Mouse (Mus musculus) forebrain, embryonic 10.5 days (tissue): Measurements from ENCODE around the gene Slc16a4. TPM values are rescaled to one million over a fixed set of nuclear protein-coding genes. Genes with fewer than 3 reads are reported as not detected.

Experiments used
- DNase-seq: peaks from one replicate; pipeline ENCODE4 v3.0.0-alpha.2; 2017; ENCODE audit warnings: low spot score; ENCODE audit errors: extremely low spot score
- H3K27ac ChIP-seq: fragments of 300-500 bp; sonication (generic); 2 replicates; pipeline ENCODE4 v1.5.1; 2016; ENCODE audit warnings: mild to moderate bottlenecking
- H3K27me3 ChIP-seq: fragments of 300-500 bp; sonication (generic); 2 replicates; pipeline ENCODE4 v1.6.1; 2016; ENCODE audit warnings: mild to moderate bottlenecking; ENCODE audit not compliant: poor library complexity, severe bottlenecking
- H3K36me3 ChIP-seq: fragments of 300-500 bp; sonication (generic); replicated peaks from 2 replicates; pipeline ENCODE4 v1.6.1; 2016; ENCODE audit warnings: mild to moderate bottlenecking, moderate library complexity
- H3K4me1 ChIP-seq: fragments of 300-500 bp; sonication (generic); 2 replicates; pipeline ENCODE4 v1.6.1; 2016
- H3K4me3 ChIP-seq: fragments of 300-500 bp; sonication (generic); 2 replicates; pipeline ENCODE4 v1.5.1; 2016; ENCODE audit warnings: mild to moderate bottlenecking, moderate library complexity
- H3K9me3 ChIP-seq: fragments of 300-500 bp; sonication (generic); 2 replicates; pipeline ENCODE4 v1.6.1; 2016; ENCODE audit warnings: mild to moderate bottlenecking, moderate library complexity
- WGBS: fragments of 180-500 bp; shearing (Covaris S2); methylation state at CpG from one replicate; pipeline ENCODE4 v1.1.7; 2016; 5-methylcytosine and 5-hydroxymethylcytosine counted together
- polyA plus RNA-seq: library from polyadenylated mRNA; unstranded; fragments of >200 nt; fragmentation: Nextera tagmentation; extraction: Ambion mirVana; gene quantifications from 2 replicates; pipeline ENCODE4 v1.2.1, GENCODE M21; 2016

Gene Slc16a4
- polyA plus RNA-seq: 1.9 and 2.2 TPM in 2 replicates

GRCm38 (mm10) chr3:107290764-107291381 lies at the start of gene Slc16a4:
Gene Slc16a4 (plus strand): TSS chr3:107291230.
- no peak within 1 kb of the TSS for H3K4me3 ChIP-seq
- H3K27me3 ChIP-seq: no peaks in the 10 kb centered on the region
- peaks cover 10% of the 10 kb centered on the region for H3K4me1 ChIP-seq
- H3K27ac ChIP-seq: 0 out of 2 replicates have a peak within 1 kb of the TSS, but pooled peaks have one; percentile 44
- WGBS: 30% methylated on average over 9 of the region's 9 CpGs
- no peak for DNase-seq
- peaks cover 8% of the 10 kb centered on the region; the same call in 1 of the 2 replicates for H3K36me3 ChIP-seq
- H3K9me3 ChIP-seq: no peaks in the 10 kb centered on the region

- H3K27me3 ChIP-seq: no peaks in the 10 kb centered on the region; the same call in none of the 2 replicates
- no peak overlapping the region for H3K4me3 ChIP-seq
- H3K4me1 ChIP-seq: peaks cover 19% of the 10 kb centered on the region
- no peak overlapping the region for H3K27ac ChIP-seq
- DNase-seq: peak; percentile 28
- no peaks in the 10 kb centered on the region for H3K9me3 ChIP-seq
- 39% methylated on average over 14 of the region's 14 CpGs for WGBS
- no peaks in the 10 kb centered on the region for H3K36me3 ChIP-seq
Measured at GRCm38 (mm10) chr3:107241389-107242094, 49.5 kb upstream of the Slc16a4 start.

DNA sequence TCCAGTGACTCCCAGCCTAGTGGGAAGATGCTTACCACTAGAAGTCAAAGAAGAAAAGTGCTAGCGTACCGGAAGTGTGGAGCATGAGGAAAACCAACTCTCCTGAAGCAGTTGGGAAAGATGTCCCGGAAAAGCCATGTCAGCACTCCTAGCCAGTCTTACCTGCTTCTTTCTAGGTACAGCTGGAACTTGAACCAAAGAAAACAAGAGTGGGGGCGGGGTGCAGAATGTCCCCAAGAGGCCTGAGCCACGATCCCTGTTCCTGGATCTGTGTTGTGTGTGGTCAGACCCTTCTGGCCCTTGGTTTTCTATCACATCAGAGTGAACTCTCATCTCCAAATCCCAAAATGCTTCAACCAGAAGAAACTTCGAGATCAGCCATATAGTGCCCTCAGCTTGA lies 44.2 kb upstream of the Slc16a4 start:
- H3K27me3 ChIP-seq: no peaks in the 10 kb centered on the region; the same call in none of the 2 replicates
- no peak overlapping the region for H3K4me3 ChIP-seq
- no peak for DNase-seq
- no peaks in the 10 kb centered on the region for H3K9me3 ChIP-seq
- no peak overlapping the region for H3K27ac ChIP-seq
- no peaks in the 10 kb centered on the region for H3K36me3 ChIP-seq
- peaks cover 14% of the 10 kb centered on the region for H3K4me1 ChIP-seq
- WGBS: 82% methylated on average over 6 of the region's 6 CpGs

GRCm38 (mm10) chr3:107249042-107249441 lies 42.0 kb upstream of the Slc16a4 start:
- WGBS: 64% methylated on average over 3 of the region's 3 CpGs
- H3K27ac ChIP-seq: no peak overlapping the region
- no peaks in the 10 kb centered on the region for H3K36me3 ChIP-seq
- H3K27me3 ChIP-seq: no peaks in the 10 kb centered on the region; the same call in 1 of the 2 replicates
- H3K4me1 ChIP-seq: peaks cover 10% of the 10 kb centered on the region
- no peak overlapping the region for H3K4me3 ChIP-seq
- H3K9me3 ChIP-seq: no peaks in the 10 kb centered on the region
- no peak for DNase-seq

GRCm38 (mm10) chr3:107250320-107250719 lies 40.7 kb upstream of the Slc16a4 start:
- Histone ChIP-seq H3K27ac (no peak overlapping the region), H3K4me3 (no peak overlapping the region), H3K27me3 (no peaks in the 10 kb centered on the region), H3K9me3 (no peaks in the 10 kb centered on the region), H3K4me1 (peaks cover 10% of the 10 kb centered on the region), H3K36me3 (no peaks in the 10 kb centered on the region)
- WGBS: 92% methylated on average over 2 of the region's 2 CpGs
- no peak for DNase-seq

- Histone ChIP-seq H3K27me3 (no peaks in the 10 kb centered on the region), H3K9me3 (no peaks in the 10 kb centered on the region), H3K27ac (no peak overlapping the region), H3K36me3 (no peaks in the 10 kb centered on the region), H3K4me3 (no peak overlapping the region), H3K4me1 (peaks cover 7% of the 10 kb centered on the region)
- WGBS: 83% methylated on average over 4 of the region's 4 CpGs
- no peak for DNase-seq
Measured at GRCm38 (mm10) chr3:107252035-107252434, 39.0 kb upstream of the Slc16a4 start.

GRCm38 (mm10) chr3:107253925-107254324 lies 37.1 kb upstream of the Slc16a4 start:
- Histone ChIP-seq H3K27ac (no peak overlapping the region), H3K27me3 (no peaks in the 10 kb centered on the region), H3K4me3 (no peak overlapping the region), H3K4me1 (no peaks in the 10 kb centered on the region), H3K9me3 (no peaks in the 10 kb centered on the region), H3K36me3 (no peaks in the 10 kb centered on the region)
- no peak for DNase-seq
- 89% methylated on average over 5 of the region's 5 CpGs for WGBS

- Histone ChIP-seq H3K4me3 (no peak overlapping the region), H3K4me1 (peaks cover 6% of the 10 kb centered on the region), H3K36me3 (no peaks in the 10 kb centered on the region), H3K27ac (no peak overlapping the region), H3K9me3 (no peaks in the 10 kb centered on the region), H3K27me3 (no peaks in the 10 kb centered on the region)
- DNase-seq: no peak
- 91% methylated on average over 3 of the region's 3 CpGs for WGBS
Measured at GRCm38 (mm10) chr3:107255992-107256391, 35.0 kb upstream of the Slc16a4 start.

GRCm38 (mm10) chr3:107256724-107257123 lies 34.3 kb upstream of the Slc16a4 start:
- Histone ChIP-seq H3K27me3 (no peaks in the 10 kb centered on the region), H3K4me3 (no peak overlapping the region), H3K4me1 (peaks cover 13% of the 10 kb centered on the region), H3K27ac (no peak overlapping the region), H3K36me3 (no peaks in the 10 kb centered on the region), H3K9me3 (no peaks in the 10 kb centered on the region)
- no peak for DNase-seq
- 87% methylated on average over 7 of the region's 7 CpGs for WGBS

DNA sequence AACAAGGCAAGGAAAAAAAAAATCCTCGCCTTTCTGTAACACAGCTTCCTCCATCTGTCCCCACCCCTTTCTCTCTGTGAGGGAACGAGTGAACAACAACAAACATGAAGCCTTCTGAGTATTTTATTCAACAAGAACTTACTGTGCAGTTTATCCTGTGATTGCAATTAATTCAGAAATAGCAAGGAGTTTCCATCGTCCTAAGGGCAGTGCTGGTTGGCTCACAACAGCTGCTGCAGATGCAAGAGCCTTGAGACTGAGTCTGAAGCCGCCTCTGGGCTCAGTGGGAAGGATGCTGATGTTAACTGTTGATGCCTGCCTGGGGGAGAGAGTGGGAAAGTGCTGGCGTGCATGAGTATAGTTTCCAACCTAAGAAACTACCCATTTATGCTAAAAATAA lies 33.1 kb upstream of the Slc16a4 start:
- Histone ChIP-seq H3K27me3 (no peaks in the 10 kb centered on the region), H3K36me3 (no peaks in the 10 kb centered on the region), H3K4me3 (no peak overlapping the region), H3K9me3 (no peaks in the 10 kb centered on the region), H3K4me1 (peaks cover 18% of the 10 kb centered on the region), H3K27ac (no peak overlapping the region)
- DNase-seq: no peak
- WGBS: 73% methylated on average over 5 of the region's 5 CpGs

GRCm38 (mm10) chr3:107260956-107261850 lies 29.8 kb upstream of the Slc16a4 start:
- no peaks in the 10 kb centered on the region for H3K9me3 ChIP-seq
- H3K27ac ChIP-seq: 0 out of 2 replicates have a peak overlapping the region, but pooled peaks have one; percentile 30
- no peaks in the 10 kb centered on the region for H3K27me3 ChIP-seq
- 52% methylated on average over 8 of the region's 8 CpGs for WGBS
- H3K4me3 ChIP-seq: no peak overlapping the region
- H3K4me1 ChIP-seq: peaks cover 18% of the 10 kb centered on the region
- H3K36me3 ChIP-seq: no peaks in the 10 kb centered on the region
- DNase-seq: no peak

DNA sequence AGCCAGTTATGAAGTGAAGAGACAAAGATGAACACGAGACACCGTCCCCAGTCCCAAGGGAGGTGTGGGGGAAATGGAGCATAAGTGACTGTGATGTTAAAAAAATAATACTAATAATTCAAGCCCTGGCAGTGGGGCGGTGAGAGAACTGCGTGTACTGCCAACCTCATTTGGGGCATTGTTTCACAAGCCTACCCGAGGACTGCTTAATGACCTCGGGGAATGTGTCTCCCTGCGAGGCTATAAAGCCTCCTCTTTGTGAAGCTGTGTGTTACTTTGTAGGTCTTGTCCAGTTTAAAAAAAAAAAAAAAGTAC lies 29.2 kb upstream of the Slc16a4 start:
- Histone ChIP-seq H3K36me3 (no peaks in the 10 kb centered on the region), H3K27me3 (no peaks in the 10 kb centered on the region), H3K27ac (no peak overlapping the region), H3K9me3 (no peaks in the 10 kb centered on the region), H3K4me1 (peaks cover 18% of the 10 kb centered on the region), H3K4me3 (no peak overlapping the region)
- WGBS: 56% methylated on average over 7 of the region's 7 CpGs
- DNase-seq: no peak
